Comparison of ENCODE assay signal across 24 mouse cellular contexts in genomic region chr9:27305502-27305901, GRCm38 (mm10). TPM values are rescaled to one million over a fixed set of nuclear protein-coding genes. Genes with fewer than 3 reads are reported as not detected.
DNase-seq lines count a peak whose midpoint lies in the region; ATAC-seq lines count a peak whose summit lies in the region.
"Had no signal": no experiment of that assay in that cellular context is flagged by ENCODE, and none has a peak within 500 bp of the region (broad histone marks: within the 10 kb centered on the region; RNA-seq: fewer than 3 reads in every experiment).

No protein-coding gene starts in this region.

- no peak overlapping the region for H3K4me3 ChIP-seq in forebrain, embryonic 10.5 days
- no peak overlapping the region for H3K4me3 ChIP-seq in forebrain, embryonic 14.5 days (ENCODE audit: low read depth, low read length)
- H3K4me3 ChIP-seq: hindbrain, embryonic 13.5 days; liver, embryonic 12.5 days; midbrain, embryonic 10.5 days; midbrain, embryonic 15.5 days; stomach, embryonic 15.5 days had no signal

- H3K36me3 ChIP-seq in forebrain, embryonic 10.5 days (replicated peaks) = peaks cover 10% of the 10 kb centered on the region
- H3K36me3 ChIP-seq in forebrain, embryonic 14.5 days (ENCODE audit: control insufficient read depth, insufficient read depth, low read length) = 0 out of 2 replicates have a peak, but pooled peaks cover 2% of the 10 kb centered on the region
- H3K36me3 ChIP-seq: hindbrain, embryonic 13.5 days; liver, embryonic 12.5 days; midbrain, embryonic 15.5 days; stomach, embryonic 15.5 days had no signal

- peaks cover 86% of the 10 kb centered on the region for H3K4me1 ChIP-seq in forebrain, embryonic 10.5 days
- peaks cover 48% of the 10 kb centered on the region for H3K4me1 ChIP-seq in forebrain, embryonic 14.5 days (ENCODE audit: control insufficient read depth, insufficient read depth, low read length)
- H3K4me1 ChIP-seq: liver, embryonic 12.5 days had no signal

- DNase-seq in forebrain, embryonic 10.5 days (ENCODE audit: extremely low spot score, low spot score) = no peak
- no peak for DNase-seq in forebrain, embryonic 14.5 days (ENCODE audit: low spot score)
- peak; percentile 66 for DNase-seq in cerebellum, adult 11 months
- DNase-seq in cerebellum, adult 9-10 months = peak; percentile 80
- peak; percentile 71 to 74 for DNase-seq in cerebellum, postnatal 36 days
- no peak for DNase-seq in lung, postnatal 4 days
- DNase-seq: adrenal gland, postnatal 25 days; heart, postnatal 4 days; kidney, adult 8-10 months; layer of hippocampus, postnatal 36 days; left cerebral cortex, postnatal 4 days; liver, postnatal 0 days; lung, postnatal 10 days; thymus, postnatal 25 days had no signal

- ATAC-seq in forebrain, embryonic 14.5 days = no peak
- no peak for ATAC-seq in CD4-positive, CD25-positive, alpha-beta regulatory T cell, adult 4 months
- ATAC-seq: forebrain, embryonic 16.5 days; intestine, embryonic 16.5 days; liver, embryonic 12.5 days; liver, postnatal 0 days; midbrain, embryonic 15.5 days had no signal

- peak overlapping the region; percentile 20; the same call in 1 of the 2 replicates for H3K27ac ChIP-seq in forebrain, embryonic 10.5 days
- H3K27ac ChIP-seq in forebrain, embryonic 14.5 days (ENCODE audit: low read depth, low read length) = no peak overlapping the region
- H3K27ac ChIP-seq: kidney, postnatal 0 days; liver, embryonic 12.5 days; midbrain, embryonic 10.5 days; stomach, embryonic 15.5 days had no signal

- H3K27me3 ChIP-seq in forebrain, embryonic 10.5 days (ENCODE audit: poor library complexity, severe bottlenecking) = peaks cover 17% of the 10 kb centered on the region
- H3K27me3 ChIP-seq in forebrain, embryonic 14.5 days (replicated peaks; ENCODE audit: control insufficient read depth, insufficient read depth, low read length) = 0 out of 2 replicates have a peak, but pooled peaks cover 2% of the 10 kb centered on the region

- H3K9me3 ChIP-seq in forebrain, embryonic 10.5 days = no peaks in the 10 kb centered on the region
- no peaks in the 10 kb centered on the region for H3K9me3 ChIP-seq in forebrain, embryonic 14.5 days (replicated peaks; ENCODE audit: control insufficient read depth, low read length)
- H3K9me3 ChIP-seq: hindbrain, embryonic 13.5 days; liver, embryonic 12.5 days; midbrain, embryonic 10.5 days; midbrain, embryonic 15.5 days; stomach, embryonic 15.5 days had no signal

- no peak overlapping the region for H3K9ac ChIP-seq in forebrain, embryonic 14.5 days (ENCODE audit: low read length)
- H3K9ac ChIP-seq: hindbrain, embryonic 13.5 days; liver, embryonic 12.5 days; liver, postnatal 0 days; midbrain, embryonic 15.5 days; stomach, embryonic 15.5 days had no signal

- WGBS in forebrain, embryonic 10.5 days = 64% methylated on average over 3 of the region's 3 CpGs
- WGBS in forebrain, embryonic 14.5 days = 56% methylated on average over 3 of the region's 3 CpGs

- no peak overlapping the region for H3K4me2 ChIP-seq in forebrain, embryonic 14.5 days (ENCODE audit: low read length)
- H3K4me2 ChIP-seq: heart, embryonic 11.5 days; hindbrain, embryonic 13.5 days; liver, embryonic 12.5 days; midbrain, embryonic 15.5 days; stomach, embryonic 15.5 days had no signal

RNA-seq across cellular contexts. Expression of gene Igsf9b, which starts 6.5 kb away (rescaled TPM):
- 6.3 and 6.8 TPM in 2 replicates for polyA plus RNA-seq in forebrain, embryonic 10.5 days (2016; fragmentation: Nextera tagmentation; extraction: Ambion mirVana)
- 5.1 and 7.5 TPM in 2 replicates for polyA plus RNA-seq in forebrain, embryonic 14.5 days (2014; fragmentation: Nextera tagmentation; extraction: Ambion mirVana)
- 1 to 10 TPM; 1.3 to 2.3 TPM for polyA plus RNA-seq in CD4-positive, CD25-positive, alpha-beta regulatory T cell, adult 4 months (2017; shearing (Covaris generic))

Comparison
In these comparisons a context has a peak if more than half of its experiments do, and no peak if none do; other contexts are left out.
1. DNase-seq: peak in cerebellum, adult 11 months (single experiment), cerebellum, adult 9-10 months (single experiment) and cerebellum, postnatal 36 days (2 of 2); none in forebrain, embryonic 10.5 days (single experiment), forebrain, embryonic 14.5 days (single experiment) and lung, postnatal 4 days (0 of 2).